Mouse (Mus musculus): ENCODE results near the gene Hectd4.

GRCm38 (mm10) chr5:121206540-121206939, 13.5 kb upstream of the Hectd4 start:
- TF ChIP-seq CTCF (IDR thresholded peaks at IDR 0.05) (no peak), EP300 (IDR thresholded peaks at IDR 0.05; ENCODE audit: insufficient read depth, low read depth, low read length) (no peak)

Data from heart, adult 2 months (tissue).